Mouse (Mus musculus): ENCODE data around the gene Gpr182.

GRCm38 (mm10) chr10:127754566-127755166, 3.1 kb upstream of the Gpr182 start:
- TF ChIP-seq POLR2A (IDR thresholded peaks at IDR 0.05; ENCODE audit: low read depth, low read length) (no peak), CTCF (IDR thresholded peaks at IDR 0.05; ENCODE audit: extremely low read depth, insufficient read depth, insufficient read length, insufficient replicate concordance) (no peak)
